Mouse (Mus musculus) erythroblast, embryonic 14.5 days (primary cell): ENCODE measurements around the gene Gorab. TPM values are rescaled to one million over a fixed set of nuclear protein-coding genes. Genes with fewer than 3 reads are reported as not detected.

ENCODE experiments used
- H3K27me3 ChIP-seq: 2 replicates; pipeline ENCODE4 v1.6.1; 2012; ENCODE audit warnings: inconsistent platforms; ENCODE audit not compliant: control insufficient read depth
- H3K36me3 ChIP-seq: 2 replicates; pipeline ENCODE4 v1.6.1; 2012; ENCODE audit warnings: mild to moderate bottlenecking, inconsistent platforms; ENCODE audit not compliant: control insufficient read depth
- H3K4me1 ChIP-seq: 2 replicates; pipeline ENCODE4 v1.6.1; 2012; ENCODE audit warnings: inconsistent platforms; ENCODE audit not compliant: control insufficient read depth
- H3K4me3 ChIP-seq: replicated peaks from 2 replicates; pipeline ENCODE3; 2012; ENCODE audit warnings: moderate library complexity, mild to moderate bottlenecking, inconsistent platforms
- H3K9me3 ChIP-seq: 2 replicates; pipeline ENCODE4 v1.6.1; 2012; ENCODE audit warnings: low read length, inconsistent platforms, mixed read lengths; ENCODE audit not compliant: control insufficient read depth
- GATA1 ChIP-seq: IDR thresholded peaks from 2 replicates; pipeline ENCODE4 v1.6.1; 2012; ENCODE audit warnings: low read length, inconsistent platforms, mixed read lengths
- TAL1 ChIP-seq: IDR thresholded peaks from 3 replicates; pipeline ENCODE4 v1.6.1; 2012; ENCODE audit warnings: low read length, inconsistent platforms, mixed read lengths
- polyA plus RNA-seq: library from polyadenylated mRNA; stranded (reverse); fragments of >175 nt; gene quantifications from 2 replicates; pipeline ENCODE4 v1.2.3, GENCODE M21; 2012

The Gorab gene
- polyA plus RNA-seq, 1 experiment = 0.03 TPM

DNA sequence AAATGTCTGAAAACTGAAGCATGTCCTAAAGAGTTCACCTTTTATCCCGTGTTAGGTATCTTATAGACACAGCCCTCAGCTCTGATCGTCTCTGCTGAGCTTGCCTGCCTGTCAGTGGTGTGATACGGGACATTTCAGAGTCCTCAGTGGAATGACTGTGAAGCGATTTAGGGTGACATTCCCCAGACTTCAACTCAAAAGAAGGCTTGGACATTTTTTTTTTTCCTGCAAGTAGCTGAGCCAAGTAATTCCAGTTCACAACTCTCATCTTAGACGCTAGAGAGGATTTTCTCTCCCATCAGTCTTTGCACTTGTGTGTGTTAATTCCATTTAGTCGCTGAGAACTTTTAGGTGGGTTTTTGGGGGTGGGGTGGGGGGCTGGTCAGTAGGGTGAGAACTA is 42.7 kb downstream of the Gorab start:
- H3K36me3 ChIP-seq = no peaks in the 10 kb centered on the region
- no peaks in the 10 kb centered on the region for H3K27me3 ChIP-seq
- no peak overlapping the region for H3K4me3 ChIP-seq
- H3K9me3 ChIP-seq = no peaks in the 10 kb centered on the region
- TF ChIP-seq TAL1 (no peak), GATA1 (no peak)
- H3K4me1 ChIP-seq = no peaks in the 10 kb centered on the region

DNA sequence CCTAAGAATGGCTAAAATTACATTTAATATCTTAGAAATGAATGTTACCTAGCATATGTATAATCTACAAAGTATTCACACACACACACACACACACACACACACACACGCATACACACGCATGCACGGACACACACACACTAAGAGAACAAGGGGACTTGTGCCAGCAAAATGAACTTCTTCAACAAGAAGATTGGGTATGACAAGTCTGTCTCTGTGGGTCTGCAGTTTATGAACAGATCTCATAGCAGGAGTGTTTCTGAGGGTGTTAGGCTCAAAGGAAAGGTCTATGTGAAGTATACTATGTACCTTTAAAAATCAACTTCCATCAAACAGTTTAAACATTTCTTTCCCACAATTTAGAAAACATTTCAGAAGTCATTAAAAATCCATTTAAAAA is 43.9 kb downstream of the Gorab start:
- TF ChIP-seq TAL1 (no peak), GATA1 (no peak)
- Histone ChIP-seq H3K4me1 (no peaks in the 10 kb centered on the region), H3K4me3 (no peak overlapping the region), H3K9me3 (no peaks in the 10 kb centered on the region), H3K36me3 (no peaks in the 10 kb centered on the region), H3K27me3 (no peaks in the 10 kb centered on the region)

DNA sequence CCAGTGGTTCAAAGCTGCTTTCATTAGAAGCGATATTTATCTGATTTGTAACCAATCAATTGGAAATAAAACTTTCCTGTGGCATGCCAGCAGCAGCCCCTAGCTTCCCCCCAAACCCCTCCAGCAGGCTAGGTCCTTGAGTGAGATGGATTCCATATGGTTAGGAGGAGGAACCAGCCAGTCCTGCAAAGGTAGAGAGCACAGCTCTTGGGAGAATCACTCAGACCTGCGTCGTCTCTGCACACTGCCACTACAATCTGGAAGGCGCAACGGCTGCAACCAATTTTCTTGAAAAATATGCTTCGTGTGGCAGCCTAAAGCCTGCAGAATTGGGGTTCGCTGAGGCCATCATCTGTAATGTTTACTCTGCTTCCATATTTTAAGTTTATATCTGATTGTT is 45.3 kb downstream of the Gorab start:
- TF ChIP-seq GATA1 = no peak
- TF ChIP-seq TAL1 = no peak

DNA sequence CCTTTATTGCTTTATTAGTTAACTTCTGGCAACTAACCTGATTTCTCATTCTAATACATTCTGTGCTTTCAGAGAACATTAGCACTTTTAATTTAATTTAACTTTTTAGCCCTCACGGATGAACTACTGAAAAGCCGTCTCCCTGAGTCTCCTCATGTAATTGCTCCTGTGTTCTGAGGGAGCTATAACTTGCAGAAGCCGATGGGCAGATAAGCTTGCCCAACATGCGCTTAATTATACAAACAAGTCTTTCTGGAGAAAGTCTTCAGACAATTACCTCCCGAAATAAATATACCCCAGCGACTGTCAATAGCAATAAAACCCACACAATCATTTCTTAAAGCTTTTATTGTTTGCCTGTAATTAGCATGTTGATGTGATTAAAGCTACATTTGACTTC is 45.7 kb downstream of the Gorab start:
- Histone ChIP-seq H3K27me3 (no peaks in the 10 kb centered on the region), H3K4me3 (no peak overlapping the region), H3K9me3 (no peaks in the 10 kb centered on the region), H3K4me1 (no peaks in the 10 kb centered on the region), H3K36me3 (no peaks in the 10 kb centered on the region)
- TF ChIP-seq TAL1 (no peak), GATA1 (no peak)

More for the DNA sequence above, 45.3 kb downstream of the Gorab start:
- no peaks in the 10 kb centered on the region for H3K4me1 ChIP-seq
- no peak overlapping the region for H3K4me3 ChIP-seq
- no peaks in the 10 kb centered on the region for H3K36me3 ChIP-seq
- H3K9me3 ChIP-seq = no peaks in the 10 kb centered on the region
- no peaks in the 10 kb centered on the region for H3K27me3 ChIP-seq

DNA sequence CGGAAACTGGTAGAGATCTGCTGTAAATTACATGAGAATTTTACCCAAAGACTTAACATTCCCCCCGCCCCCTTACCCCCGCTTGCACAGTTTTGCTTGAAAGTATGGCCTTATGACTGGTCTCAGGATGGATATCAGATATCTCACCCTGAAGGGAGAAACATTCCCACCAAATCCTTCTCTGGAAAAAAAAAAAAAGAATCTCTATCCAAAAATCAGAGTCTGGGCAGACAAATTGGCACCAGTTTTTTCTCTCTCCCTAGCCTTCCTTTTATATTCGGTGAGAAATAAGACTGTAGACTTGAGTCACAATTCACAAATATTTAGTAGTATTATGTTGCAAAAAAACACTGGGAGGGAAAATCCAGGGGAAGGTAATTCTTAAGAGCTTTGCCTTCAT is 47.3 kb downstream of the Gorab start:
- TF ChIP-seq GATA1 (no peak), TAL1 (no peak)
- no peak overlapping the region for H3K4me3 ChIP-seq
- no peaks in the 10 kb centered on the region for H3K36me3 ChIP-seq
- H3K27me3 ChIP-seq = no peaks in the 10 kb centered on the region
- no peaks in the 10 kb centered on the region for H3K4me1 ChIP-seq
- no peaks in the 10 kb centered on the region for H3K9me3 ChIP-seq

DNA sequence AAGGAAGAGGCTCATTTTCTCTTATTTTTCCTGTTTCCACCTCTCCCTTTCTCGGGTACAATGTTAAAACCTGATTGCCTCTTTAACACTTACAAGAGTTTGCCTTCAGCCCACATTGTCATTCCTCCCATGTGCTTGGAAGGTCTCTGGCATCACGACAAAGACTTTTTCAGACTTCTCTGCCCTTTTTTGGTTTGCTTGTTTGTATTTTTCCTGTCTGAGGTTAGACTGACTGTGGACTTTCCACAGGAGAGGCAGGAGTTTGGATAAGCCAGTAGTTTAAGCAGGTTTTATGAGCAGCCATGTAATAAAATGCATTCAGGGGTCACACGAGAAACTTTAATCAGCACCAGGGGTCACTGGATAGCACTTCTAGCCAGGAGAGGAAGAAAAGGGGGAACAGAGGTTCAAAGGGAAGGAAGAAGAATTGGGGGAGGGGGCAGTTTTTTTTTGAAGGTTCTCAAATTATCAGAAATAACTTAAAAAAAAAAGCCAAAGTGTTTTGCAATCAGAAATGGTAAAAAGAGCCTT is 47.8 kb downstream of the Gorab start:
- no peaks in the 10 kb centered on the region for H3K9me3 ChIP-seq
- H3K27me3 ChIP-seq = no peaks in the 10 kb centered on the region
- H3K4me1 ChIP-seq = no peaks in the 10 kb centered on the region
- H3K4me3 ChIP-seq = no peak overlapping the region
- TF ChIP-seq GATA1 (no peak), TAL1 (no peak)
- no peaks in the 10 kb centered on the region for H3K36me3 ChIP-seq

DNA sequence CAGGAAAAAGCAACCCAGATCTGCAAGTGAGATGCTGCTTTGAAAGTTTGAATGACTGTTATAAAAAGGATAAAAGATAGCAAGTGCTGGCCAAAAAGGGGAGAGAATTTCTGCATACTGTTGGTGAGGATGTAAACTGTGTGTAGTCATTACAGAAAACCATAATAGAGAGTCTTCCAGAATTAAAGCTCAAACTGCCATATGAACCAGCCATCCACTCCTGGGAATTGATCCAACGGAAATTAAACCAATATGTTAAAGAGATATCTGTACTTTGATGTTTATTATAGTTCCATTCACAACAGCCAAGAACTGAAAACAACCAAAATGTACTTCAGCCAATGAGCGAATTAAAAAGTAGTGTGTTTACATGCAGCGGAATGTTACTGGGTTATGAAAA is 52.5 kb downstream of the Gorab start:
- Histone ChIP-seq H3K9me3 (no peaks in the 10 kb centered on the region), H3K27me3 (no peaks in the 10 kb centered on the region), H3K4me3 (no peak overlapping the region), H3K4me1 (no peaks in the 10 kb centered on the region), H3K36me3 (no peaks in the 10 kb centered on the region)
- no peak for TF ChIP-seq GATA1
- TF ChIP-seq TAL1 = no peak

DNA sequence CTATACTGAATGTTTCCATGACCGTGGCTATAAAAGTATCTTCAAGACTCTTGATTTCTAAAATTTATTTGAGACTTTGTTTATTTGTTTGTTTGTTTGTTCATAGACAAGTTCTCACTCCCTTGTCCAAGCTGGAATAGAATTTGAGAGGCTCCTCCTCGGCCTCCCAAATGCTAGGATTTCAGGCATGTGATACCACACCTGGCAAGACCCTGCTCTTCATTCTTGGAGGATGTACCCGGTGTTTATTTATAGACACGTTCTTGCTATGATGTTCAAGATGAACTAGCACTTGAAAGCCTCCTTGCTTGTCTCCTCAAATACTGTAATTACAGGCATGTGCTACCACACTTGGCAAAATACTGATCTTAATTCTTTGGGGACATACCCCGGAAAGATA is 57.9 kb downstream of the Gorab start:
- TF ChIP-seq TAL1 (no peak), GATA1 (no peak)
- no peak overlapping the region for H3K4me3 ChIP-seq
- H3K4me1 ChIP-seq = no peaks in the 10 kb centered on the region
- H3K36me3 ChIP-seq = no peaks in the 10 kb centered on the region
- no peaks in the 10 kb centered on the region; the same call in 1 of the 2 replicates for H3K9me3 ChIP-seq
- no peaks in the 10 kb centered on the region for H3K27me3 ChIP-seq

DNA sequence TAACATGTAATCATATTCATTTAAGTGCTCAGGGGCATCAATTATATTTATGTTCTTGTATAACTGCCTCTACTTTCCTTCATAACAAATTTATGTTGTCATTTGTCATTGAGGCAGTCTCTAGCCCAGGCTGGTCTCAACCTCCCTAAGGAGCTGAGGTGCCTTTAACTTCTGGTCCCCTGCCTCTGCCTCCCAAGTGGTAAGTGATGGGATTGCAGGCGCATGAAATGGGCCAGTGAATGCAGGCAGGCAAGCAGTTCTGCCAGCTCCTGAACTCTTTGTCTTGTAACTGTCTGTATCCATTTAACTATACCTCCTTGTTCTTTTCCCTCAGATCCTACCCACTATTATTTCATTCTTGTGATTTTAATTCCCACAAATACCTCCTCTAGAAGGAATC is 58.5 kb downstream of the Gorab start:
- H3K27me3 ChIP-seq = no peaks in the 10 kb centered on the region
- no peaks in the 10 kb centered on the region for H3K36me3 ChIP-seq
- H3K4me1 ChIP-seq = no peaks in the 10 kb centered on the region
- TF ChIP-seq TAL1 = no peak
- TF ChIP-seq GATA1 = no peak
- no peak overlapping the region for H3K4me3 ChIP-seq
- H3K9me3 ChIP-seq = no peaks in the 10 kb centered on the region; the same call in 1 of the 2 replicates

DNA sequence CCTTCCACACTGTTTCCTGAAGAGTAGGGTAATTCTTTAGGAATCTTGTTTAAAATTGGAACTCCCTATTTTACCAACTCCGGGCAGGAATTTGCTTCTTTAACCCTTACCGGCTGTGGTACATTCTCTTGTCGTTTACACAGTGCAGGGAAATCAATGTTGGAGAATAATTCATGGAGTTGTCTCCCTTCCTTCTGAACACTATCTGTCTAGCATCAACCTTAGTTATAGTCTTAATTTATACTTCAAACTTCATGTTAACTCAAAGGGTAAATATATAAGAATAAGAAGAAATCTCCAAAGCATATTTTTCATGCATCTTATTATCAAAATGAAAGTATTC is 64.3 kb downstream of the Gorab start:
- Histone ChIP-seq H3K4me3 (no peak overlapping the region), H3K9me3 (no peaks in the 10 kb centered on the region; the same call in 1 of the 2 replicates), H3K27me3 (no peaks in the 10 kb centered on the region), H3K36me3 (no peaks in the 10 kb centered on the region), H3K4me1 (no peaks in the 10 kb centered on the region)
- TF ChIP-seq TAL1 (no peak), GATA1 (no peak)
